Mouse (Mus musculus) small intestine, adult 2 months (tissue): ENCODE data around the gene Osbpl6. TPM values are rescaled to one million over a fixed set of nuclear protein-coding genes. Genes with fewer than 3 reads are reported as not detected.
"Not testable (repeated sequence)": the region's sequence is repeated elsewhere in the genome, so short reads cannot be mapped to it uniquely, and the experiment has no call there.

Experiments
- H3K27ac ChIP-seq: fragments of 200-500 bp; 2 replicates; pipeline ENCODE4 v1.5.1; 2012; ENCODE audit warnings: low read depth, low read length, control low read depth, inconsistent platforms; ENCODE audit not compliant: insufficient read depth
- H3K27me3 ChIP-seq: fragments of 200-500 bp; 2 replicates; pipeline ENCODE4 v1.6.1; 2012; ENCODE audit warnings: mild to moderate bottlenecking, moderate library complexity, low read length, inconsistent platforms; ENCODE audit not compliant: control insufficient read depth, insufficient read depth
- H3K36me3 ChIP-seq: fragments of 200-500 bp; 2 replicates; pipeline ENCODE4 v1.6.1; 2012; ENCODE audit warnings: mild to moderate bottlenecking, low read length, control low read depth, inconsistent platforms; ENCODE audit not compliant: control insufficient read depth, insufficient read depth
- H3K4me1 ChIP-seq: fragments of 200-500 bp; 2 replicates; pipeline ENCODE4 v1.6.1; 2012; ENCODE audit warnings: low read length, inconsistent platforms, mixed read lengths; ENCODE audit not compliant: control insufficient read depth, insufficient read depth, insufficient read length
- H3K4me3 ChIP-seq: fragments of 200-500 bp; 2 replicates; pipeline ENCODE4 v1.5.1; 2012; ENCODE audit warnings: low read depth, mild to moderate bottlenecking, control low read depth, inconsistent platforms, low read length, moderate library complexity
- CTCF ChIP-seq: fragments of 200-500 bp; IDR thresholded peaks from 2 replicates; pipeline ENCODE4 v1.5.1; 2012; ENCODE audit warnings: low read depth, mild to moderate bottlenecking, control low read depth, inconsistent platforms, low read length, moderate library complexity, mixed read lengths; ENCODE audit not compliant: insufficient replicate concordance, insufficient read length; ENCODE audit errors: extremely low read depth
- POLR2A ChIP-seq: fragments of 200-500 bp; IDR thresholded peaks from 2 replicates; pipeline ENCODE4 v1.6.1; 2012; ENCODE audit warnings: low read depth, mild to moderate bottlenecking, control low read depth, inconsistent platforms, low read length, moderate library complexity
- WGBS: fragments of 180-500 bp; shearing (Covaris S2); methylation state at CpG from one replicate; pipeline ENCODE4 v1.1.7; 2018; 5-methylcytosine and 5-hydroxymethylcytosine counted together
- polyA plus RNA-seq: library from polyadenylated mRNA; depleted of rRNA; stranded (reverse); fragments of >200 nt; gene quantifications from 2 replicates; pipeline ENCODE4 v1.2.3, GENCODE M21; 2012

The Osbpl6 gene
- polyA plus RNA-seq, 1 experiment: 72.6 TPM

- no peaks in the 10 kb centered on the region for H3K27me3 ChIP-seq
- H3K4me3 ChIP-seq: no peak overlapping the region
- peak overlapping the region; percentile 62 for H3K27ac ChIP-seq
- 21% methylated on average over 10 of the region's 10 CpGs for WGBS
- peaks cover 2% of the 10 kb centered on the region; the same call in 1 of the 2 replicates for H3K4me1 ChIP-seq
- no peaks in the 10 kb centered on the region for H3K36me3 ChIP-seq
- TF ChIP-seq CTCF (no peak), POLR2A (no peak)
Measured at GRCm38 (mm10) chr2:76610326-76611104, 204.2 kb downstream of the Osbpl6 start.

DNA sequence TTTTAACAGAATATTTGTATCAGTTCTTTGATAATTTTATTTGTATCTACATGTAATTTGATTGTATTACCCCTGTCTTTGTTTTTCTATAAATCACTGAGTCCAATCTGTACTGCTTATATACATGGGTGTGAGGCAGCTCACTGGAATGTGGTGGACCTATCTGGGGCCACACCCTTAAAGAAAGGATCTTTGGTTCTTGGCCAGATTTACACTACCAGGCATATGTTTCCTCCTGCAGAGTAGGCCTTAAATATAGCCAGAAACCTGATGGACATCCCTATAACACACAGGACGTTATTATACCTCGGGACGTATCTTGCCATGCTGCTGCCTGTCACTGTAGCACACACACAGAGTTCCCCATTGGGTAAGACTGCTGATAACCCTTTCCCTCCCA, 205.7 kb downstream of the Osbpl6 start:
- H3K36me3 ChIP-seq: no peaks in the 10 kb centered on the region
- WGBS: 57% methylated on average over 3 of the region's 3 CpGs
- H3K27me3 ChIP-seq: no peaks in the 10 kb centered on the region
- H3K4me3 ChIP-seq: no peak overlapping the region
- TF ChIP-seq CTCF: no peak
- no peak for TF ChIP-seq POLR2A
- H3K4me1 ChIP-seq: peaks cover 2% of the 10 kb centered on the region; the same call in 1 of the 2 replicates
- H3K27ac ChIP-seq: peak overlapping the region; percentile 46; the same call in 1 of the 2 replicates

DNA sequence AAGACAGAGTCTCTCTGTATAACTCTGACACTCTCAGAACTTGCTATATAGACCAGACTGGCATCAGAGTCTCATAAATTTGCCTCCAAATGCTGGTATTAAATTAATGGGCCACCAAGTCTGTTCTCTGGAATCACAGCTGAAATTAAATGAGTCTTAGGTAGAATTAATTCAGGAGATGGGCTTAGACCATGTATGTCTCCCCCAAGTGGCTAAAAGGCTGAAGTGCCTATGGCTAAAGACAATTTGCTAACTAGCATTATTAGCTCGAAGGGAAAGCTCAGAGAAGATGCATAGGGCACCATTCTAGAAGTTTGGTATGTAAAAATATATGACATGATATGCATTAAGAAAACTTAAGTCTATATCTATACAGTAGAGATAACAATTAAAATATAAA, 211.8 kb downstream of the Osbpl6 start:
- no peak overlapping the region for H3K4me3 ChIP-seq
- H3K4me1 ChIP-seq: peaks cover 10% of the 10 kb centered on the region; the same call in 1 of the 2 replicates
- H3K36me3 ChIP-seq: no peaks in the 10 kb centered on the region
- no peak overlapping the region for H3K27ac ChIP-seq
- 7% methylated on average over 1 of the region's 1 CpGs for whole genome bisulfite sequencing
- no peak for TF ChIP-seq POLR2A
- no peak for TF ChIP-seq CTCF
- no peaks in the 10 kb centered on the region for H3K27me3 ChIP-seq

DNA sequence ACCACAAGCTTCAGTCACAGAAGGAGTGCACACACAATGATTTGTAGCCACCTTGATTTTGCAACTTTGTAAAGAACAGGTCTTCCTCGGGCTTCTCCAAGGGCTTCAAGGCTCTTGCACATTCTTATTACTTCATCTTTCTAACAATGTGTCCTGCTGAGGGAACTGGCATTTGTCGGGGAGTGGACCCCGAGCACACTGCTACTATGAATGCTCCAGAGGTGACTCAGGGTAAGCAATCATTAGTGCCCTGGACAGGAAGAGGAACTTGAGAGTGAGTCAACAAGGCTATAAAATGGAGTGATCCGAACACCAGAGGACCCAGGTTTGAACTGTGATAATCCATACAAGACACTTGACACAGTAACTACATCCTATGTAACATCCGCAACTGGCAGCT, 213.9 kb downstream of the Osbpl6 start:
- H3K4me1 ChIP-seq: peaks cover 10% of the 10 kb centered on the region; the same call in 1 of the 2 replicates
- TF ChIP-seq POLR2A (no peak), CTCF (no peak)
- no peaks in the 10 kb centered on the region for H3K27me3 ChIP-seq
- H3K27ac ChIP-seq: peak overlapping the region; percentile 11; the same call in 1 of the 2 replicates
- H3K36me3 ChIP-seq: peaks cover 2% of the 10 kb centered on the region; the same call in 1 of the 2 replicates
- no peak overlapping the region for H3K4me3 ChIP-seq
- WGBS: 64% methylated on average over 5 of the region's 5 CpGs

- WGBS: 30% methylated on average over 1 of the region's 1 CpGs
- no peak for TF ChIP-seq CTCF
- no peak for TF ChIP-seq POLR2A
- Histone ChIP-seq H3K4me1 (peaks cover 10% of the 10 kb centered on the region; the same call in 1 of the 2 replicates), H3K27ac (peak overlapping the region; percentile 78), H3K27me3 (no peaks in the 10 kb centered on the region), H3K4me3 (no peak overlapping the region), H3K36me3 (peaks cover 2% of the 10 kb centered on the region; the same call in 1 of the 2 replicates)
Measured at GRCm38 (mm10) chr2:76621724-76622123, 215.4 kb downstream of the Osbpl6 start.

GRCm38 (mm10) chr2:76622316-76622715, 216.0 kb downstream of the Osbpl6 start:
- not testable (repeated sequence) for H3K36me3 ChIP-seq, H3K4me3 ChIP-seq, H3K27me3 ChIP-seq
- WGBS: 75% methylated on average over 2 of the region's 2 CpGs
- Histone ChIP-seq H3K27ac (peak overlapping the region; percentile 44; the same call in 1 of the 2 replicates), H3K4me1 (peaks cover 10% of the 10 kb centered on the region; the same call in 1 of the 2 replicates)

- Histone ChIP-seq H3K27ac (no peak overlapping the region), H3K4me3 (no peak overlapping the region), H3K36me3 (peaks cover 36% of the 10 kb centered on the region), H3K4me1 (peaks cover 9% of the 10 kb centered on the region), H3K27me3 (no peaks in the 10 kb centered on the region)
- 94% methylated on average over 12 of the region's 12 CpGs for WGBS
- TF ChIP-seq POLR2A (no peak), CTCF (no peak)
Measured at GRCm38 (mm10) chr2:76630293-76630692, 224.0 kb downstream of the Osbpl6 start.
